Comparison of ENCODE assay signal across 22 mouse cellular contexts in the genomic region with DNA sequence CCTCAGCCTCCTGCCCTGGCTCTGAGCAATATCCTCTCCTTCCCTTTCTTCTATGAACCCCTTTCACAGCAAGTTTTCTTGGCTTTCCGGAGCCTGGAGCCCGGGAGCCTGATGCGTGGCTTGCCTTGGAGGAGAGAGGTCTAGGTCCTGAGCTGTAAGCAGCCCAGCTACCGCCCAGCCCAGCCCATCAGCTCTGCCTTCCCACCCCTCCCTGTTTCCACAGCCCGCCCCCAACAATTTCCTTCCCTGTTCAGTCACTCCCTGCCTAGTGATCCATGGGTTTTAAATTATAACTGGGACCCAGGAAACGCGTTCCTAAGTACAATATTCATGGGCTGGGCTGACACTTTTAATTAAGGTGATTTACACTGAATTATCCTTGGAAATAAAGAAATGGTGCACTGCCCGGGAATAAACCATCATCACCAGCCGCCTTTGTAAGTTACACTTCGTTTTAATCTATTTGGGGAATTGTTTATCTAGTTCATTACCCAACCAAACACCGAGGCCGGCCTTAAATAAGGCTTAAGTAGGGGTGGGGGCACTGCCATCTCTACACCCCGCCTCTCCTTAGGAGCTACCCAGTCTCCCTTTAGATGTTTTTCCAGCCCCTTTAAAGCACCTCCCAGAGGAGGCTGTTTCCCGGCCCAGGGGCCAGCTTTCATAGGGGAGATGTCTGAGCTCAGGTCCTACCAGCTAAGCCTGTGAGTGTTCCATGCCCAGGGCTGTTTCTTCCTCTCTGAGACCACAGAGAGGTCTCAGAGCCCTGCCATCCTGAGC. TPM values are rescaled to one million over a fixed set of nuclear protein-coding genes. Genes with fewer than 3 reads are reported as not detected.
A peak's percentile ranks its signal among the peaks of the same experiment; 100 is the strongest.
DNase-seq lines count a peak whose midpoint lies in the region; ATAC-seq and TF ChIP-seq lines count a peak whose summit lies in the region.
"Had no signal": no experiment of that assay in that cellular context is flagged by ENCODE, and none has a peak within 500 bp of the region (broad histone marks: within the 10 kb centered on the region; RNA-seq: fewer than 3 reads in every experiment).

No protein-coding gene starts in this region.

- H3K27ac ChIP-seq in kidney, embryonic 15.5 days: 0 out of 2 replicates have a peak overlapping the region, but pooled peaks have one; percentile 2
- no peak overlapping the region for H3K27ac ChIP-seq in kidney, adult 2 months (ENCODE audit: insufficient read depth, low read depth, low read length)
- no peak overlapping the region for H3K27ac ChIP-seq in neural tube, embryonic 11.5 days (ENCODE audit: low read depth, low read length)
- no peak overlapping the region for H3K27ac ChIP-seq in neural tube, embryonic 12.5 days
- H3K27ac ChIP-seq: embryonic facial prominence, embryonic 15.5 days; forebrain, embryonic 10.5 days; heart, embryonic 13.5 days; hindbrain, embryonic 12.5 days had no signal

- H3K36me3 ChIP-seq in kidney, embryonic 15.5 days: no peaks in the 10 kb centered on the region
- H3K36me3 ChIP-seq in kidney, adult 2 months (ENCODE audit: control insufficient read depth, insufficient read depth, low read length): no peaks in the 10 kb centered on the region
- H3K36me3 ChIP-seq in neural tube, embryonic 11.5 days (ENCODE audit: control insufficient read depth, insufficient read depth, low read length): no peaks in the 10 kb centered on the region
- H3K36me3 ChIP-seq in neural tube, embryonic 12.5 days: no peaks in the 10 kb centered on the region
- H3K36me3 ChIP-seq: embryonic facial prominence, embryonic 15.5 days; forebrain, embryonic 10.5 days; heart, embryonic 13.5 days; hindbrain, embryonic 12.5 days had no signal

- H3K9ac ChIP-seq in kidney, embryonic 15.5 days: no peak overlapping the region
- H3K9ac ChIP-seq in neural tube, embryonic 11.5 days (ENCODE audit: low read length): no peak overlapping the region
- no peak overlapping the region for H3K9ac ChIP-seq in neural tube, embryonic 12.5 days
- H3K9ac ChIP-seq: embryonic facial prominence, embryonic 15.5 days; heart, embryonic 13.5 days; hindbrain, embryonic 12.5 days had no signal

- H3K4me3 ChIP-seq in kidney, embryonic 15.5 days (replicated peaks): no peak overlapping the region
- no peak overlapping the region for H3K4me3 ChIP-seq in kidney, adult 2 months (ENCODE audit: insufficient read depth, low read depth, low read length)
- no peak overlapping the region for H3K4me3 ChIP-seq in neural tube, embryonic 11.5 days (ENCODE audit: low read depth, low read length)
- H3K4me3 ChIP-seq in neural tube, embryonic 12.5 days: no peak overlapping the region
- H3K4me3 ChIP-seq: embryonic facial prominence, embryonic 15.5 days; erythroblast, embryonic 14.5 days; forebrain, embryonic 10.5 days; heart, embryonic 13.5 days; hindbrain, embryonic 12.5 days had no signal

- no peaks in the 10 kb centered on the region for H3K9me3 ChIP-seq in kidney, embryonic 15.5 days (replicated peaks)
- H3K9me3 ChIP-seq in neural tube, embryonic 11.5 days (ENCODE audit: control insufficient read depth, low read length): no peaks in the 10 kb centered on the region
- no peaks in the 10 kb centered on the region for H3K9me3 ChIP-seq in neural tube, embryonic 12.5 days
- H3K9me3 ChIP-seq: embryonic facial prominence, embryonic 15.5 days; forebrain, embryonic 10.5 days; heart, embryonic 13.5 days; hindbrain, embryonic 12.5 days had no signal

- no peak for TF ChIP-seq CTCF in kidney, adult 2 months (conservative IDR thresholded peaks at IDR 0.05; ENCODE audit: insufficient read depth, insufficient read length, low read depth, low read length)

- TF ChIP-seq POLR2A in kidney, adult 2 months (IDR thresholded peaks at IDR 0.05; ENCODE audit: low read depth, low read length): no peak

- peaks cover 56% of the 10 kb centered on the region for H3K4me1 ChIP-seq in kidney, embryonic 15.5 days
- no peaks in the 10 kb centered on the region for H3K4me1 ChIP-seq in kidney, adult 2 months (ENCODE audit: control insufficient read depth, insufficient read depth, low read length)
- H3K4me1 ChIP-seq in neural tube, embryonic 11.5 days (ENCODE audit: control insufficient read depth, insufficient read depth, low read length): peaks cover 18% of the 10 kb centered on the region
- peaks cover 37% of the 10 kb centered on the region for H3K4me1 ChIP-seq in neural tube, embryonic 12.5 days

- peaks cover 96% of the 10 kb centered on the region for H3K27me3 ChIP-seq in kidney, embryonic 15.5 days
- H3K27me3 ChIP-seq in kidney, adult 2 months (replicated peaks; ENCODE audit: control insufficient read depth, insufficient read depth, low read length): no peaks in the 10 kb centered on the region; the same call in none of the 2 replicates
- H3K27me3 ChIP-seq in neural tube, embryonic 11.5 days (ENCODE audit: control insufficient read depth, insufficient read depth, low read length): peaks cover 41% of the 10 kb centered on the region
- H3K27me3 ChIP-seq in neural tube, embryonic 12.5 days (replicated peaks): peaks cover 62% of the 10 kb centered on the region

- 6% methylated on average over 14 of the region's 14 CpGs for WGBS in kidney, embryonic 15.5 days
- WGBS in kidney, adult 2 months: 28% methylated on average over 14 of the region's 14 CpGs
- WGBS in neural tube, embryonic 11.5 days: 33% methylated on average over 14 of the region's 14 CpGs
- 23% methylated on average over 14 of the region's 14 CpGs for WGBS in neural tube, embryonic 12.5 days

- DNase-seq in kidney, adult 2 months: no peak
- DNase-seq in neural tube, embryonic 11.5 days (ENCODE audit: low spot score): no peak
- DNase-seq in neural tube, embryonic 10.5 days (ENCODE audit: extremely low spot score, low spot score): no peak
- no peak for DNase-seq in cerebellum, postnatal 14 days
- DNase-seq in spleen, postnatal 14 days (ENCODE audit: low spot score in 2 of 2): no peak
- DNase-seq: adrenal gland, adult 2 months; adrenal gland, postnatal 36 days; cerebellum, adult 11 months; cerebellum, adult 8-10 months; cerebellum, postnatal 36 days; gastrocnemius, postnatal 36 days; heart, adult 11 months; heart, postnatal 4 days had no signal

- ATAC-seq in kidney, embryonic 15.5 days (replicated peaks; ENCODE audit: low FRiP score): peak; percentile 59
- ATAC-seq in neural tube, embryonic 11.5 days (ENCODE audit: insufficient read depth, low FRiP score, low TSS enrichment): 0 out of 2 replicates have a peak, but pooled peaks have one; percentile 22
- peak; percentile 19; the same call in 1 of the 2 replicates for ATAC-seq in neural tube, embryonic 12.5 days (ENCODE audit: low FRiP score, low read depth)
- ATAC-seq: forebrain, embryonic 14.5 days; hindbrain, embryonic 16.5 days had no signal

- 0 out of 2 replicates have a peak overlapping the region, but pooled peaks have one; percentile 21 for H3K4me2 ChIP-seq in kidney, embryonic 15.5 days
- H3K4me2 ChIP-seq in neural tube, embryonic 11.5 days (ENCODE audit: low read depth): no peak overlapping the region
- no peak overlapping the region; the same call in 1 of the 2 replicates for H3K4me2 ChIP-seq in neural tube, embryonic 12.5 days (replicated peaks)
- H3K4me2 ChIP-seq: embryonic facial prominence, embryonic 15.5 days; heart, embryonic 13.5 days; hindbrain, embryonic 12.5 days had no signal

RNA-seq across cellular contexts. Expression of gene Armh1, which starts 50.3 kb away (rescaled TPM):
- 0.12 and 0.38 TPM in 2 replicates for polyA plus RNA-seq in kidney, embryonic 15.5 days (2015; fragmentation: Nextera tagmentation; extraction: Ambion mirVana)
- polyA plus RNA-seq in kidney, adult 2 months (2012; rRNA removed): 0.25 and 0.53 TPM in 2 replicates
- 0.43 TPM in 1 of 2 replicates, not detected in the other for polyA plus RNA-seq in neural tube, embryonic 11.5 days (2014; fragmentation: Nextera tagmentation; extraction: Ambion mirVana)
- polyA plus RNA-seq in neural tube, embryonic 12.5 days (2016; fragmentation: Nextera tagmentation; extraction: Ambion mirVana): 0.28 and 0.85 TPM in 2 replicates
- polyA plus RNA-seq: erythroblast, embryonic 14.5 days had no signal

RNA-seq across cellular contexts. Expression of gene Tmem53, which starts 50.5 kb away (rescaled TPM):
- polyA plus RNA-seq in kidney, embryonic 15.5 days (2015; fragmentation: Nextera tagmentation; extraction: Ambion mirVana): 14.9 and 16.5 TPM in 2 replicates
- 88.1 and 93.5 TPM in 2 replicates for polyA plus RNA-seq in kidney, adult 2 months (2012; rRNA removed)
- polyA plus RNA-seq in neural tube, embryonic 11.5 days (2014; fragmentation: Nextera tagmentation; extraction: Ambion mirVana): 6.8 and 6.9 TPM in 2 replicates
- 7.0 and 8.0 TPM in 2 replicates for polyA plus RNA-seq in neural tube, embryonic 12.5 days (2016; fragmentation: Nextera tagmentation; extraction: Ambion mirVana)
